Mouse (Mus musculus): ENCODE measurements at regions not wholly inside any gene's neighbourhood (a gene's known extent, or its start where the extent isn't known, plus 50 kb on each side); places are given as distances from the start of the nearest gene placed in this dataset. TPM values are rescaled to one million over a fixed set of nuclear protein-coding genes. Genes with fewer than 3 reads are reported as not detected.
A peak's percentile ranks its signal among the peaks of the same experiment; 100 is the strongest.

DNA sequence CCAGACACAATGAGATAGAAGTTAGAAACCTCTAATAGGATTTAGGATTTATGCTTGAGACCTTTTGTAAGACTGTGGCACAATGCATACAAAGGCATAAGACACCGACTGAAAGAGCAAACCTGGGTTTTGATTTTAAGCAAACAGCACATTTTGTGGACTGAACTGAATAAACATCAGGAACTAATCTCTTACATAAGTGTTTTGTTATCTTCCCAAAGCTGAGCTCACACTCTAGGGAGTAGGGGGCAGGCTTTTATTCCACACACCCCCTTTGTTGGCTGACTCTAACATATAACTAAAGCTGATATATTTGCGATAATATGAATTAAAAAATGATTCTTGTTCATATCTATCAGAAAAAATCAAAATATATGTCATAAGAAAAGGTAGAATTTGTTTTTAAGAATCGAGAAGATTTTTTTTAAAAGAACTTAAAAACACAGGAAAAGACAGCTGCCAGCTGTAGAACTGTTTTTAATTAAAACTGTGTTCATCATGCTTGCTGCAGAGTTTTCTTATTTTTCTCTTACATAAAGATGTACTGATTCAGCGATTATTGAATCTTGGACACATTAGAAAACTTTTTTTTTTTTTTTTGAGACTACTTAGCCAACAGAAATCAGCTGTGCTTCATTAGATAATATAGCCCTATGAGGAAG lies 56.2 kb upstream of the Dcn start:
- DNase-seq (ENCODE audit: low spot score), result peak; percentile 86

More for the DNA sequence above, 56.2 kb upstream of the Dcn start:
- 0 out of 2 replicates have a peak, but pooled peaks cover 4% of the 10 kb centered on the region for H3K4me1 ChIP-seq (ENCODE audit: control insufficient read depth, insufficient read depth, low read length)
- peak overlapping the region; percentile 65 for H3K27ac ChIP-seq (replicated peaks; ENCODE audit: low read depth, low read length)
- H3K4me3 ChIP-seq (ENCODE audit: low read depth, low read length), result no peak overlapping the region
- H3K27me3 ChIP-seq (replicated peaks; ENCODE audit: control insufficient read depth, insufficient read depth, low read length), result no peaks in the 10 kb centered on the region
- no peak overlapping the region for H3K9ac ChIP-seq (ENCODE audit: low read depth, low read length)
- peak; percentile 80 for ATAC-seq (ENCODE audit: low read depth)
- H3K9me3 ChIP-seq (ENCODE audit: control insufficient read depth, low read length), result no peaks in the 10 kb centered on the region
- WGBS, result 26% methylated on average over 4 of the region's 4 CpGs
- H3K36me3 ChIP-seq (ENCODE audit: control insufficient read depth, insufficient read depth, low read length), result no peaks in the 10 kb centered on the region
- no peak overlapping the region for H3K4me2 ChIP-seq (ENCODE audit: low read depth, low read length)

Small RNAs in the stretch of these regions (microRNA-seq; reads per million reads assigned to microRNA genes)
- gene Gm24587 (ENCODE audit: borderline number of aligned reads) (not detected), gene Mir3966 (ENCODE audit: borderline number of aligned reads) (not detected)
